Mouse (Mus musculus) lung, postnatal 0 days (tissue): Measurements from ENCODE around the gene Pde10a.

Source experiments
- CTCF ChIP-seq: IDR thresholded peaks from 2 replicates; pipeline ENCODE4 v1.5.1; 2016; ENCODE audit warnings: antibody characterized with exemption, mild to moderate bottlenecking
- EP300 ChIP-seq: IDR thresholded peaks from 2 replicates; pipeline ENCODE4 v1.6.1; 2016; ENCODE audit warnings: antibody characterized with exemption, mild to moderate bottlenecking, control low read depth

- TF ChIP-seq CTCF, result peak; percentile 82
- no peak for TF ChIP-seq EP300
Measured at GRCm38 (mm10) chr17:8807345-8807744, 282.2 kb downstream of the Pde10a start.
